Mouse (Mus musculus): ENCODE results near the gene Zp3.

DNA sequence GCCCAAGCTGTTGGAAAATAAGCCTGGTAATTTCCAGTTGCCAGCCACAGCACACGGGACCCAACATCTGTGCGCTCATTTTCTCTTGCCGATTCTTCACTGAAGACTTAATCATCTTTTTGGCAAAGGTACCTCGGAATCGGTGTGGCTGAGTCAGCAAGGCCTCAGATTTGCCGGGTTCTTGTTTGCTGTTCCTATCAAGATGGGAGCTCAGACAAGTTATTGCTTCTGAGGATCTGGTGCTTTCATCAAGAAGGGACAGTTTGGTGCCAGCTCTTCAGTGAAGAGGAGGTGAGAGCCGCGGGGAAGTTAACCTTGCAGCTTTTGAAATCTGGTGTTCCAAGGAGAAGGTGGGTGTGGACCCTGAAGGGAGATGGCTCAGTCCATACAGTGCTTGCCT is 16.3 kb downstream of the Zp3 start:
- no peak for TF ChIP-seq CTCF (IDR thresholded peaks at IDR 0.05; ENCODE audit: borderline replicate concordance, extremely low read depth, insufficient read depth, insufficient read length)
- TF ChIP-seq POLR2A (IDR thresholded peaks at IDR 0.05; ENCODE audit: borderline replicate concordance, extremely low read depth, insufficient read depth, insufficient read length, poor library complexity, severe bottlenecking), result no peak
